ENCODE assay signal across 8 mouse cellular contexts in genomic region chr16:30601046-30601832, GRCm38 (mm10). TPM values are rescaled to one million over a fixed set of nuclear protein-coding genes. Genes with fewer than 3 reads are reported as not detected.
DNase-seq lines count a peak whose midpoint lies in the region; ATAC-seq and TF ChIP-seq lines count a peak whose summit lies in the region.

No protein-coding gene starts in this region.

- peak overlapping the region; percentile 79 for H3K9ac ChIP-seq in intestine, embryonic 16.5 days (ENCODE audit: low read depth, low read length)
- H3K9ac ChIP-seq in limb, embryonic 13.5 days, result peak overlapping the region; percentile 75
- H3K9ac ChIP-seq in midbrain, embryonic 15.5 days, result peak overlapping the region; percentile 65
- peak overlapping the region; percentile 47 for H3K9ac ChIP-seq in stomach, embryonic 15.5 days

- 16% methylated on average over 42 of the region's 42 CpGs for WGBS in intestine, embryonic 16.5 days
- 9% methylated on average over 42 of the region's 42 CpGs for WGBS in limb, embryonic 13.5 days
- 7% methylated on average over 42 of the region's 42 CpGs for WGBS in midbrain, embryonic 15.5 days
- 10% methylated on average over 42 of the region's 42 CpGs for WGBS in stomach, embryonic 15.5 days

- no peaks in the 10 kb centered on the region for H3K36me3 ChIP-seq in erythroblast, embryonic 14.5 days (ENCODE audit: control insufficient read depth)
- no peaks in the 10 kb centered on the region for H3K36me3 ChIP-seq in intestine, embryonic 16.5 days (ENCODE audit: control insufficient read depth, insufficient read depth, low read length)
- no peaks in the 10 kb centered on the region for H3K36me3 ChIP-seq in limb, embryonic 13.5 days
- no peaks in the 10 kb centered on the region for H3K36me3 ChIP-seq in midbrain, embryonic 15.5 days (replicated peaks)
- no peaks in the 10 kb centered on the region for H3K36me3 ChIP-seq in stomach, embryonic 15.5 days

- TF ChIP-seq CTCF in cortical plate, adult 2 months (IDR thresholded peaks at IDR 0.05; ENCODE audit: extremely low read depth, insufficient read depth, low read length), result 0 out of 2 replicates have a peak, but pooled peaks have one; percentile 4

- ATAC-seq in erythroblast, adult 5-6 weeks (replicated peaks; ENCODE audit: low FRiP score, poor library complexity, severe bottlenecking), result no peak
- 0 out of 2 replicates have a peak, but pooled peaks have one; percentile 6 for ATAC-seq in intestine, embryonic 16.5 days
- no peak for ATAC-seq in limb, embryonic 13.5 days (ENCODE audit: low FRiP score, low read depth)
- peak; percentile 18 for ATAC-seq in midbrain, embryonic 15.5 days (replicated peaks)
- no peak for ATAC-seq in stomach, embryonic 15.5 days (ENCODE audit: insufficient read depth, low FRiP score, low read depth)

- peaks cover 71% of the 10 kb centered on the region for H3K27me3 ChIP-seq in erythroblast, embryonic 14.5 days (ENCODE audit: control insufficient read depth)
- peaks cover 12% of the 10 kb centered on the region for H3K27me3 ChIP-seq in intestine, embryonic 16.5 days (replicated peaks; ENCODE audit: control insufficient read depth, insufficient read depth, low read length)
- peaks cover 37% of the 10 kb centered on the region for H3K27me3 ChIP-seq in limb, embryonic 13.5 days
- peaks cover 22% of the 10 kb centered on the region for H3K27me3 ChIP-seq in midbrain, embryonic 15.5 days (replicated peaks)
- H3K27me3 ChIP-seq in stomach, embryonic 15.5 days (replicated peaks), result no peaks in the 10 kb centered on the region

- H3K4me1 ChIP-seq in erythroblast, embryonic 14.5 days (ENCODE audit: control insufficient read depth), result peaks cover 11% of the 10 kb centered on the region
- no peaks in the 10 kb centered on the region; the same call in 1 of the 2 replicates for H3K4me1 ChIP-seq in cortical plate, adult 2 months (ENCODE audit: control insufficient read depth, insufficient read depth, low read length)
- peaks cover 13% of the 10 kb centered on the region for H3K4me1 ChIP-seq in intestine, embryonic 16.5 days (ENCODE audit: control insufficient read depth, insufficient read depth, low read length)
- peaks cover 68% of the 10 kb centered on the region for H3K4me1 ChIP-seq in limb, embryonic 13.5 days
- H3K4me1 ChIP-seq in midbrain, embryonic 15.5 days, result peaks cover 47% of the 10 kb centered on the region
- peaks cover 44% of the 10 kb centered on the region for H3K4me1 ChIP-seq in stomach, embryonic 15.5 days

- peaks cover 7% of the 10 kb centered on the region; the same call in 1 of the 2 replicates for H3K9me3 ChIP-seq in erythroblast, embryonic 14.5 days (ENCODE audit: control insufficient read depth, low read length)
- no peaks in the 10 kb centered on the region for H3K9me3 ChIP-seq in intestine, embryonic 16.5 days (ENCODE audit: control insufficient read depth, low read length)
- H3K9me3 ChIP-seq in limb, embryonic 13.5 days, result no peaks in the 10 kb centered on the region
- no peaks in the 10 kb centered on the region for H3K9me3 ChIP-seq in midbrain, embryonic 15.5 days
- H3K9me3 ChIP-seq in stomach, embryonic 15.5 days, result no peaks in the 10 kb centered on the region

- peak overlapping the region; percentile 44 for H3K4me3 ChIP-seq in erythroblast, embryonic 14.5 days (replicated peaks)
- H3K4me3 ChIP-seq in cortical plate, adult 2 months (ENCODE audit: insufficient read depth, low read length), result peak overlapping the region; percentile 74
- peak overlapping the region; percentile 73 for H3K4me3 ChIP-seq in intestine, embryonic 16.5 days (ENCODE audit: low read length)
- H3K4me3 ChIP-seq in limb, embryonic 13.5 days, result peak overlapping the region; percentile 59
- H3K4me3 ChIP-seq in midbrain, embryonic 15.5 days, result peak overlapping the region; percentile 55
- H3K4me3 ChIP-seq in stomach, embryonic 15.5 days (replicated peaks), result peak overlapping the region; percentile 69

- DNase-seq in gastrocnemius, postnatal 25 days, result peak; percentile 65

- peak overlapping the region; percentile 24; the same call in 1 of the 2 replicates for H3K27ac ChIP-seq in cortical plate, adult 2 months (ENCODE audit: insufficient read depth, low read length)
- H3K27ac ChIP-seq in intestine, embryonic 16.5 days (ENCODE audit: low read length), result 0 out of 2 replicates have a peak overlapping the region, but pooled peaks have one; percentile 16
- peak overlapping the region; percentile 48; the same call in 1 of the 2 replicates for H3K27ac ChIP-seq in limb, embryonic 13.5 days
- H3K27ac ChIP-seq in midbrain, embryonic 15.5 days, result no peak overlapping the region
- peak overlapping the region; percentile 87; the same call in 1 of the 2 replicates for H3K27ac ChIP-seq in stomach, embryonic 15.5 days

- H3K4me2 ChIP-seq in intestine, embryonic 16.5 days (ENCODE audit: low read depth, low read length), result peak overlapping the region; percentile 76
- peak overlapping the region; percentile 97 for H3K4me2 ChIP-seq in limb, embryonic 13.5 days (replicated peaks)
- H3K4me2 ChIP-seq in midbrain, embryonic 15.5 days, result peak overlapping the region; percentile 97
- peak overlapping the region; percentile 95 for H3K4me2 ChIP-seq in stomach, embryonic 15.5 days

- TF ChIP-seq POLR2A in cortical plate, adult 2 months (IDR thresholded peaks at IDR 0.05; ENCODE audit: extremely low read depth, insufficient read depth, low read length), result no peak

RNA-seq across cellular contexts. Expression of gene Fam43a, which starts 1.7 kb away (rescaled TPM):
- 0.11 and 0.17 TPM in 2 replicates for polyA plus RNA-seq in erythroblast, embryonic 14.5 days (2012)
- 0.58 and 0.63 TPM in 2 replicates for total RNA-seq in erythroblast, adult 5-6 weeks (2015; ENCODE audit: low replicate concordance)
- 0.84 and 1.4 TPM in 2 replicates for total RNA-seq in erythroblast, adult 5-6 weeks (2017; ENCODE audit: low replicate concordance)
- 14.8 and 15.6 TPM in 2 replicates for polyA plus RNA-seq in cortical plate, adult 2 months (2012; rRNA removed)
- 1 to 10 TPM; 6.7 to 8.1 TPM for total RNA-seq in gastrocnemius, postnatal 25 days (2021)
- 11.3 and 11.8 TPM in 2 replicates for polyA plus RNA-seq in intestine, embryonic 16.5 days (2015; fragmentation: Nextera tagmentation; extraction: Ambion mirVana)
- 13.8 and 13.9 TPM in 2 replicates for polyA plus RNA-seq in limb, embryonic 13.5 days (2015; fragmentation: Nextera tagmentation; extraction: Ambion mirVana)
- 15.9 and 17.4 TPM in 2 replicates for polyA plus RNA-seq in midbrain, embryonic 15.5 days (2015; fragmentation: Nextera tagmentation; extraction: Ambion mirVana)
- polyA plus RNA-seq in stomach, embryonic 15.5 days (2015; fragmentation: Nextera tagmentation; extraction: Ambion mirVana), result 16.8 and 19.4 TPM in 2 replicates

RNA-seq across cellular contexts. Expression of gene Lsg1, which starts 13.8 kb away (rescaled TPM):
- polyA plus RNA-seq in erythroblast, embryonic 14.5 days (2012), result 0.39 and 0.61 TPM in 2 replicates
- 9.2 and 11.5 TPM in 2 replicates for total RNA-seq in erythroblast, adult 5-6 weeks (2015; ENCODE audit: low replicate concordance)
- 18.0 and 36.7 TPM in 2 replicates for total RNA-seq in erythroblast, adult 5-6 weeks (2017; ENCODE audit: low replicate concordance)
- 15.5 and 17.6 TPM in 2 replicates for polyA plus RNA-seq in cortical plate, adult 2 months (2012; rRNA removed)
- 10 to 100 TPM; 16.3 to 17.5 TPM for total RNA-seq in gastrocnemius, postnatal 25 days (2021)
- polyA plus RNA-seq in intestine, embryonic 16.5 days (2015; fragmentation: Nextera tagmentation; extraction: Ambion mirVana), result 41.2 and 49.3 TPM in 2 replicates
- polyA plus RNA-seq in limb, embryonic 13.5 days (2015; fragmentation: Nextera tagmentation; extraction: Ambion mirVana), result 75.7 and 81.8 TPM in 2 replicates
- 46.0 and 47.6 TPM in 2 replicates for polyA plus RNA-seq in midbrain, embryonic 15.5 days (2015; fragmentation: Nextera tagmentation; extraction: Ambion mirVana)
- 56.1 and 61.4 TPM in 2 replicates for polyA plus RNA-seq in stomach, embryonic 15.5 days (2015; fragmentation: Nextera tagmentation; extraction: Ambion mirVana)

RNA-seq across cellular contexts. Expression of gene Tmem44, which starts 50.6 kb away (rescaled TPM):
- 0.01 TPM in 2 replicates for polyA plus RNA-seq in erythroblast, embryonic 14.5 days (2012)
- total RNA-seq in erythroblast, adult 5-6 weeks (2015; ENCODE audit: low replicate concordance), result 0.21 TPM in 1 of 2 replicates, not detected in the other
- 0.70 and 0.77 TPM in 2 replicates for total RNA-seq in erythroblast, adult 5-6 weeks (2017; ENCODE audit: low replicate concordance)
- polyA plus RNA-seq in cortical plate, adult 2 months (2012; rRNA removed), result 92.0 and 101 TPM in 2 replicates
- total RNA-seq in gastrocnemius, postnatal 25 days (2021), result 1 to 10 TPM; 2.3 to 2.5 TPM
- polyA plus RNA-seq in intestine, embryonic 16.5 days (2015; fragmentation: Nextera tagmentation; extraction: Ambion mirVana), result 7.2 and 8.4 TPM in 2 replicates
- 26.0 and 29.2 TPM in 2 replicates for polyA plus RNA-seq in limb, embryonic 13.5 days (2015; fragmentation: Nextera tagmentation; extraction: Ambion mirVana)
- 88.4 and 96.0 TPM in 2 replicates for polyA plus RNA-seq in midbrain, embryonic 15.5 days (2015; fragmentation: Nextera tagmentation; extraction: Ambion mirVana)
- polyA plus RNA-seq in stomach, embryonic 15.5 days (2015; fragmentation: Nextera tagmentation; extraction: Ambion mirVana), result 11.7 and 13.6 TPM in 2 replicates

Comparison
In these comparisons a context has a peak if more than half of its experiments do, and no peak if none do; other contexts are left out.
1. ATAC-seq: peak in intestine, embryonic 16.5 days (single experiment) and midbrain, embryonic 15.5 days (single experiment); none in erythroblast, adult 5-6 weeks (single experiment), limb, embryonic 13.5 days (single experiment) and stomach, embryonic 15.5 days (single experiment).
2. RNA of gene Fam43a, which starts 1.7 kb away (polyA plus RNA-seq): 16.8 to 19.4 TPM in stomach, embryonic 15.5 days, 15.9 to 17.4 TPM in midbrain, embryonic 15.5 days, 14.8 to 15.6 TPM in cortical plate, adult 2 months, 13.8 to 13.9 TPM in limb, embryonic 13.5 days and 11.3 to 11.8 TPM in intestine, embryonic 16.5 days; 0.11 to 0.17 TPM in erythroblast, embryonic 14.5 days; every median in the first group is over 10 times any median in the second.
3. RNA of gene Lsg1, which starts 13.8 kb away (polyA plus RNA-seq): 75.7 to 81.8 TPM in limb, embryonic 13.5 days, 56.1 to 61.4 TPM in stomach, embryonic 15.5 days, 41.2 to 49.3 TPM in intestine, embryonic 16.5 days, 46.0 to 47.6 TPM in midbrain, embryonic 15.5 days and 15.5 to 17.6 TPM in cortical plate, adult 2 months; 0.39 to 0.61 TPM in erythroblast, embryonic 14.5 days; every median in the first group is over 10 times any median in the second.
4. Peak in every context shown above with its lines, with median percentiles within 50 percentile points of each other: H3K4me3 ChIP-seq, H3K4me2 ChIP-seq and H3K9ac ChIP-seq.